Mouse (Mus musculus): Measurements from ENCODE around the gene Pth.

DNA sequence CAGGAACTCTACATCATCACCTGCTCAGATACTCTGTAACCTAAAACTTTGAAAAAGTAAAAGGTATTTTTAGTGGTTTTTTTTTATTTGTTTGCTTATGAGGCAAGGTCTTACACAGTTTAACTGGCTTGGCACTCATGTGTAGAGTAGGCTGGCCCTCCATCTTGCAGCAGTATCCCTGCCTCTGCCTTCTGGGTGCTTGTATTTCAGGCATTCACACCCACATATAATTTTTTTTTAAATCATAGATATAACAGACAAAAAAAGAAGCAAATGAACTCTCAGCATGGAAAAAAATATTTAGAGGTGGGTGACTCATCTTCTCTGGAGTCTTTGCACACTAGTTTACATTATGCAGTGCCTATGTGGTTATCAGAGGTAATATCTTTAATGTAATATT lies 9.7 kb upstream of the Pth start:
- TF ChIP-seq CTCF (IDR thresholded peaks at IDR 0.05; ENCODE audit: low read depth) (no peak), EP300 (IDR thresholded peaks at IDR 0.05; ENCODE audit: low read depth) (no peak)
